Mouse (Mus musculus): ENCODE results near the gene Kcnd2.

Kcnd2 gene

GRCm38 (mm10) chr6:21684252-21684651 lies 468.9 kb downstream of the Kcnd2 start:
- DNase-seq (ENCODE audit: extremely low read depth, low read depth) = no peak

GRCm38 (mm10) chr6:21686388-21686787 lies 471.1 kb downstream of the Kcnd2 start:
- DNase-seq (ENCODE audit: extremely low read depth, low read depth) = no peak

- DNase-seq (ENCODE audit: extremely low read depth, low read depth) = no peak
These were observed 477.6 kb downstream of the Kcnd2 start for GRCm38 (mm10) chr6:21692861-21693350.

- DNase-seq (ENCODE audit: extremely low read depth, low read depth) = no peak
These were observed 482.3 kb downstream of the Kcnd2 start for GRCm38 (mm10) chr6:21697641-21698040.

GRCm38 (mm10) chr6:21701131-21701530 lies 485.8 kb downstream of the Kcnd2 start:
- DNase-seq (ENCODE audit: extremely low read depth, low read depth) = no peak

GRCm38 (mm10) chr6:21709228-21709627 lies 493.9 kb downstream of the Kcnd2 start:
- DNase-seq (ENCODE audit: extremely low read depth, low read depth) = no peak

- no peak for DNase-seq (ENCODE audit: extremely low read depth, low read depth)
These were observed 503.8 kb downstream of the Kcnd2 start for GRCm38 (mm10) chr6:21719121-21719520.

- DNase-seq (ENCODE audit: extremely low read depth, low read depth) = no peak
These were observed 506.9 kb downstream of the Kcnd2 start for GRCm38 (mm10) chr6:21722238-21722637.

GRCm38 (mm10) chr6:21740606-21741005 lies 525.3 kb downstream of the Kcnd2 start:
- DNase-seq (ENCODE audit: extremely low read depth, low read depth) = no peak

GRCm38 (mm10) chr6:21744615-21745266 lies 529.4 kb downstream of the Kcnd2 start:
- no peak for DNase-seq (ENCODE audit: extremely low read depth, low read depth)

- DNase-seq (ENCODE audit: extremely low read depth, low read depth) = no peak
These were observed 532.2 kb downstream of the Kcnd2 start for GRCm38 (mm10) chr6:21747536-21747935.

- DNase-seq (ENCODE audit: extremely low read depth, low read depth) = no peak
These were observed 552.5 kb downstream of the Kcnd2 start for GRCm38 (mm10) chr6:21767787-21768221.

GRCm38 (mm10) chr6:21768745-21769446 lies 553.6 kb downstream of the Kcnd2 start:
- no peak for DNase-seq (ENCODE audit: extremely low read depth, low read depth)

GRCm38 (mm10) chr6:21769447-21769809 lies 554.1 kb downstream of the Kcnd2 start:
- DNase-seq (ENCODE audit: extremely low read depth, low read depth) = no peak

- no peak for DNase-seq (ENCODE audit: extremely low read depth, low read depth)
These were observed 559.1 kb downstream of the Kcnd2 start for GRCm38 (mm10) chr6:21774213-21774916.

Data from MEL-GATA-1-ER (cell line).